Mouse (Mus musculus) kidney, adult 9 months (tissue): Measurements from ENCODE around the gene Enam.

Experiments
- DNase-seq: peaks from one replicate; pipeline ENCODE4 v3.0.0; 2022

The Enam gene

DNA sequence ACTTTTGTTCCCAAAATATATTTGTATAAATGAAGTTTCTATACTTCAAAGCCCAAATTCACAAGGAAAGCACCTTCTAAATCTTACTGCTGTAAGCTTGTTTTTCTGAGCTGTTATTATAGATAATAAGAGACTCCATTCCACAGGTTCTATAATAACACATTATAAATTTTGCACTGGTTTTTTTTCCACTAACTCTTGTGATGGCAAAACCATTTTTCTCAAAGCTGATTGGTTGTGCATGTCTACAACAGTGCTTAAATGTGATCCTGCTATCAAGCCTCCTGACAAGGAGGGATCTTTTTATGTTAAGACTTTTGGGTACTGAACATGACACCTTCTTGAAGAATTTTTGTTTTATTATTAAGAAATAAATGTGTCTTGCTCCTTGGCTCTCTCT is at the start of gene Enam:
Gene Enam (plus strand): TSS at position 301 of the 400 bp plus-strand sequence.
- DNase-seq = no peak

DNA sequence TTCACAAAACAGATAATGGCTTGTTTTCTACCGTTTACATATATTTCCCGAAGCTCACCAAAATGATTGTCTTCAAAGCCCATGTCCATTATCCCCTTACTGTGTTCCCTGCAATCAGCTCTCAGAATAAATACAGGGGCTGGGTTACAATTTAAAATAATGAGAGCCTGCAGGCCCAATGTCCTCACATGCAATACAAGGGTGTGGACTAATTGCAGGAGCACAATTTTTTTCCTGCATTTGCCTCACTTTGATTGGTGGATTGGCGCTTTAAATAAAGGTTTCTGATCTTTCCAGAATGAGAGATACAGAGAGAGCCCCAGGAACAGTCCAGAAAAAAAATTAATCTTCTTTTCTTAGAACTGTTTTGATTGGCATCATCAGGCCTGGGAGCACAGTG is 32.1 kb upstream of the Enam start, which contains the start of gene Ambn:
Gene Ambn (plus strand): TSS at position 301 of the 400 bp plus-strand sequence.
- no peak for DNase-seq

DNA sequence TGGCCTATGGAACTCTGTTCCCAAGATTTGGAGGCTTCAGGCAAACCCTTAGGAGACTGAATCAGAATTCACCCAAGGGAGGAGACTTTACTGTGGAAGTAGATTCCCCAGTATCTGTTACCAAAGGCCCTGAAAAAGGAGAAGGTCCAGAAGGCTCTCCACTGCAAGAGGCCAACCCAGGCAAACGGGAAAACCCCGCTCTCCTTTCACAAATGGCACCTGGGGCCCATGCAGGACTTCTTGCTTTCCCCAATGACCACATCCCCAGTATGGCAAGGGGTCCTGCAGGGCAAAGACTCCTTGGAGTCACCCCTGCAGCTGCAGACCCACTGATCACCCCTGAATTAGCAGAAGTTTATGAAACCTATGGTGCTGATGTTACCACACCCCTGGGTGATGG is 20.3 kb upstream of the Enam start:
- no peak for DNase-seq

DNA sequence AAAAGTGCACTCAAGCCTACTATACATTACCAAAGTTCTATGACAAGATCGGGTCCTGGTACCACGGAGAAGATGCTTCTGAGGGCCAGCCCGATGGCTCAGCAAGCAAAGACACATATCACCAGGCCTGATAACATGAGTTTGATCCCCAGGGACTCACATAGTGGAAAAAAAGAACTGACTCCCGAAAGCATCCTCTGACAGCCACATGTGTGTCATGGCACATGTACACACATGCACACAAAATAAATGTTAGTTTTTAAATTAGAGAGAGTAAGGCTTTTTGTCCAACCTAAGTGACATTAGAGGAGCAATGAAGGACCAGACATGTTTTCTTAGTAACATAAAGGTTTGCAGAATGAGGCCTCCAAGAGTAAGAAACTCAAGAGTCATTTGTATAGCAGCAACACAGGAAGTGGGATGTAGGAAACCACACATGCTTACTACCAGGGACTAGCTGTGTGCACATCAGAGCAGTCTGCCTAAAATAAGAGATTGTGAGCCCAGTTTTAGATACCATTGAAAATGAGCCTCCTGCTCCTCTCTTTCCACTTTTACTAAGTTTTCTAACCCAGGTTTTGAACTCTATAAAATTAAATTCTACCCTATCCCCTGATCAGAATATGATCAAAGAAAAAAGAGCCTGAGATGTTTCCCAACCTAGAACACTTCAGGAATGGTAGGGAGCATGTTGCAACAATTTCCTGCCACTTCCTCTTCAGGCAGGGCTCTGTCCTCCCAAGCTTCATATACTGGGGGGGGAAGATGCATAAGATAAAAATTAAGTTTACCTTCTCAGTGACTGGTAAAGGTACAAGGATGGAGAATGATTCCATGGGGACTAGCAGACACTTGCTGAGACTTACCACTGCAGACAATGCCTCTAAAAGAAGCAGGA is 18.7 kb upstream of the Enam start:
- DNase-seq = no peak

DNA sequence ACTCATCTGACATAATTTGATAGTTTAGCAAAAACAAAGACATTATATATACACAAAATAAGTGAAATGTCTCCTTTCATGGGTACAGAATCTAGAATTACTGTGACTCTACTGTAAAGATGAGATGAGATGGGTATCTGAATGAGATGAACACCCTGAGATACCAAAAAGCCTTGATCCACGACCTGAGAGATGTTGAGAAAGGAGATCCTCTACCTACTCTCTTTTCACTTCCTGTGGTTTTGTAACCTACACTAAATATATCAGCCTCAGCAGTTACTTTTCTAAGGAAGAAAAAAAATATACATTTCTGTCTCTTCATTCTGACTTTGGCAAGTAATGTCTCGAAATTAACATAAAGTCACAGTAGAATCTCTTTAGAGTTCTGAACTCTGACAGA is 1.2 kb downstream of the Enam start:
- DNase-seq = no peak

DNA sequence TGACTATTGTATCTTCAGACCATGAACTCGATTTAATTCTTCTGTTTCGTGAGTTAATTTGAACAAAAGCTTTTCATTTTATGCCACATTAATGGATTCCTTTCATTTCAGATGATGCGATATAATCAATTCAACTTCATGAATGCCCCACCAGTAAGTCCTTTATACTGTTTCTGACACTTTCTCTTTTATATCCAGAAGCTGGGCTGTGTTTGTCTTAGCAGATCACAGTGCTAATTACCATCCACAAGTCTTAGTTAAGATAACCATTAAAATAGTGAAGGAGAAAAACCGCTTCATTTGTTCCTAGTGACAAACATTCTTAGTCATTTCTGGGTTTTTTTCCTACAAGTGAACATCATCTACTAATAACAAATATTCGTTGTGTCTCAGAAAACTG is 3.3 kb downstream of the Enam start:
- no peak for DNase-seq

DNA sequence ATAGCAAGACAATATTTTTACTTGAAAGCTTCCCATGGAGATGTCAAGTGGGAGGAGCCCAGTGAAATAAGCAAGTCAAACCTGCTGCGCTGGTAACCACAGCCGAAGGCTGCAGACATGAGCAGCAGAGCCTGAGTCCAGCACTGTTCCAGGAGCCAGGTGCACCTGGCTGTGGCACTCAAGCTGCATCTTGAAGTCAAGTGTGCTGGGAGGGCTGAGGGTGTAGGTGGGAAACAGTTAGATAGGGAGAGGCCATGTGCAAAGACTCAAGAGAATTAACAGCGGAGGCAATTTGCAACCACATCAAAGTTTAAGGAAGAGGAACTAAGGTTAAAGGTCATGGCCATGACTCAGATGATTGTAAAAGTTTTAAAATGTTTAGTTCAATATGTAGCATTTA is 12.0 kb downstream of the Enam start:
- DNase-seq = no peak

DNA sequence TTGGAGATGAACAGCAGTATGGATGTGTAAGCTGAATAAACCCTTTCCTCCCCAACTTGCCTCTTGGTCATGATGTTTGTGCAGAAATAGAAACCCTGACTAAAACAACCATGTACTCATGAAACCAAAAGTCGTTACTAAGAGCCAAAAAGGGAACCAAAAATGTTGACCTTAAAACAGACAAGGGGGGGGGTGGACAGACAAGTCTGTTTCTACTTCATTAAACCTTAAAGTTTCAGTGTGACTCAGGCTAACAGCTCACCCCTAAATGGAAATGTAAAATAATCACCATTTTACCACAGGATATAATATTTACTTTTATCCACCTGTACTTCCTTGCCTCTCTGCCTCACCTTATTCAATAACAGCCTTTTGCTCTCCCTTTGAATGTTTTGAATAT is 20.8 kb downstream of the Enam start:
- no peak for DNase-seq

DNA sequence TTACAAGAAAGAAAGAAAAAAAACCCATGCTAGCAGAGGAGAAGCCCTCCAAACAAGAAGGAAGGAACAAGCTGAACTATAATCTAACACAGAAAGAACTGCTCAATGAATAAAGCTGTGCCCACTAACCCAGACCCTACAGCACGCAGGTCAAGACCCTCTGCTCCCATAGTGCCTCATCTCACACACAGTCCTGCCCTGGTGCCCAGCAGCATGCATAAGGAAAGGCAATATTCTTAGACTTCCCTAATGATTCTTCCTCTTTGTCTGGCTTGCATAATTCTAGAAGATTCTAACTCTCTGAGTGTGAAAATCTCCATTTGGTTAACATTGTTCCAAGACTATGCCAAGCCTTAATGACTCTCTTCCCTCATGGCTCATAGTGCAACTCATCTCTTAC is 21.2 kb downstream of the Enam start:
- no peak for DNase-seq

DNA sequence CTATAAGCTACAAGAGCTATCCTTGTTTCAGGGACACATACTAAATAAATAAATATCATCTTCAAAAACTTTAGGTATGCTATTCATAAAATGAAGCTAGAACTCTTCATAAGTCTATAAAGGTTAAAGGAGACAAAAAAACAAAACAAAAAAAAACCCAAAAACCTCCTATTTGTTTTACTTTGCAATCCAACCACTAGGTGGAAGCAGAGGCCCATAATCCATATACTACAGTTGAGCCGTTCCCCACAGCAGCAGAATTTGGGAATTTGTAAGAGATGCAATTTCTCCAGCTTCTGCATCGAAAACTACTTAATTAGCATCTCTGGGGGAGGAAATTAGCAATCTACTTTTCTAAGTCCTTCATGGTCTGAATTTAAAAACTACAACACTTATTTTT is 31.5 kb downstream of the Enam start:
- DNase-seq = peak; percentile 52

DNA sequence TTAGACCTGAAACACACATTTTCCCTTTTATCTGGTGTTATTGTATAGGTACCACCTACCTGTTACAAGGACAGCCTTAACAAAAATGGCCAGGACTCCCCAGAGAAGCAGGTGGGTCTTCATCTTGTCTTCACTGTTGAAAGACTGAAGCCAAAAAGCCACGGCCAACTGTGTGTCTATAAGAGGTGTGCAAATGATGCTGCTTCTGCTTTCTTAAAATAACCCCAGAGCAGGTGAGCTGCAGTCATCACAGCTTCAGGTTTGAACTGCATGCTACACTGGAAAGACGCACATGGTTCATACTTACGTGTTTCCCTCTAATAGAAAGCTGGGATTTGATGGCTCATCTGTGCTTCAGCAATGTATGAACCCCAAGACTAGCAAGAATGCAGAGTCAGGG is 39.9 kb downstream of the Enam start, which contains the start of gene Jchain:
Gene Jchain (minus strand): TSS at position 235 of the 400 bp plus-strand sequence.
- no peak for DNase-seq

DNA sequence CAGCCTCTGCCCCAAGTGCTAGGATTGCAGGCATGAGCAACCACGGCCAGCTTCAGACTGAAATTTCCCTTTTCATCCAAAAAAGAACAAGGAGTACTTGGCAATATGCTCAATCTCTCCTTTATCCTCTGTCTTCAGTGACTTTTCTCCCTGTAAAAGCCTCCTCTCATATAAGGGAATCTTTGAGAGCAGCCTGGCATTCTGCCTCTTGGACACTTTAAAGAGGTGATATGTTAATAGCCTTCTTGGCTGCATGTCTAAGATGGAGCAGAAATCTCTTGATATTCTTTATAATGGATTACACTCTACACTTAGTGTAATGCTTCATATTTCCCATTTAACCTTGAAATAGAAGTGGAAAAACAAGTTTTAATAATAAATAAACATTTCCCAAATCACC is 43.1 kb downstream of the Enam start:
- no peak for DNase-seq

DNA sequence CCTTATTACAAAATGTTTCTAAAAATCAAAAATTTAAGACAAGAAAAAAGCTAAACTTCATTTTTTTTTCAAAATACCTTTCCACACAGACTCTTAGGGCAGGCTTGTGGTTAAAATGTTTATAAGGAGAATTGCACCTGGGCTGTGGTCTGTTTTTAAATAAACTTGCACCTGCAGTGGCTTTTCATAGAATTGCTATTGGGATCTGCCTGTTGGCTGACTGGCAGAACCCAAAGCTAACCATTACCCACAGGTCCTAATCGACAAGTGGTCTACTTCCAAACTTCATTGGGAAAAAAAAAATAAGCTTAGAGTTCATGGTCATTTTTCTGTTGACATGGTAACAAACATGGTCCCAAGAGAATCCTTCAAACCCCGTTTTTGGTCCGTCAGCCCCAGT is 46.9 kb downstream of the Enam start:
- no peak for DNase-seq

DNA sequence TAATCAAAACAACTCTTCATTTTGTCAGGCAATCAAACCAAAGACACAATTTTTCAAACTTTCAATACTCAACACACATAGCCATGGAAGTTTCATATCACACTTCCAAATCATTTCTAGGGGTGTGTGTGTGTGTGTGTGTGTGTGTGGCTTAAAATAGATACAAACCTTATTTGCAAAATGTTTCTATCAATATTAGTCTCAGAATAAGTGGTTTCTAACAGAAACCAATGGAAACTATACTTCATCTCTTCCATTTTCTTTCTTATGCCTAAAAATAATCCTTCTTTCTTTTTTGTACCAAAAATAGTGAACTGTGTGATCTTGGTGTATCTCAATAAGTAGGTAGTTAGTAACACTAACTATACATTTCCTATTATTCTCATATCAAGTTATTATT is 53.1 kb downstream of the Enam start:
- no peak for DNase-seq

DNA sequence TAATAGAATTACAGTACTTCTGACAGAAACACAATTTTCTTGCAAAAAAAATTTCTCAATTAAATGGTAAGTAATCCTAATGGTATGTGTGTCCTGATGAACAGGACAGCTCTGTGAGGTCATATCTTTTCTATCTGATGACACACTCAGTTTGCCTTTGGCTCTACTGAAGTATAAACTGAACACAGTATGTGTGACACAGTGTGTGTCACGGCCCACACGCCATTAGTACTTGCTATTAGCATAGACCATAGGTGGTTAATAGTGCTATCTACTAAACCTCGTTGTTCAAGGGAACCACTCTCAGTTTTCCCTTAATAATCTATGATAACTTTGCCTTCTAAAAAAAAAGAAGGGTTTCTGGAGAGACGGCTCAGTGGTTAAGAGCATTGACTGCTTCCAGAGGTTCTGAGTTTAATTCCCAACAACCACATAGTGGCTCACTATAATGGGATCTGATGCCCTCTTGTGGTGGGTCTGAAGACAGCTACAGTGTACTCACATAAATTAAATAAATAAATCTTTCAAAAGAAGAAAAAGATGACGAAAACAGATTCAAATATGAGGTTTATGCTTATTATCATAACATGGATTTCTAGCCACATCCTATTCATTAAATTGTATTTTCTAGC is 55.0 kb downstream of the Enam start:
- DNase-seq = peak; percentile 66

DNA sequence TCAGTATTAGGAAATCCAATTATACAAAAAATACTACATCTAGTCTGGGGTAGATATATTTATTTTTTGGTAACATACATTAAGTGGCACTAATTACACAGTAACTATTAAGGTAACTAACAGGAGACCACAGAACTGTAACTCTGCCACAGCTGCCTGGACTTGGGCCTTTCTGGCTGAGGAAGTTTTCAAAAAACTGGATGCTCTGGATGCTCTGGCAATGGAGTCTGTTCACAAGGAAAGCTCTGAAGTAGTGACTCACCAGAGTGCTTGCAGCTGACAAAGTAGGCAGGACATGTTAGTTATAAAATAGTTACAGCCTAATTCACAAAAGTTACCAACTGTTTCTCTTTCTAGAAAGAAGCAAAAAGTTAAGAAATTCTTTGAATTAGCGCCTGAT is 56.6 kb downstream of the Enam start:
- peak; percentile 49 for DNase-seq

DNA sequence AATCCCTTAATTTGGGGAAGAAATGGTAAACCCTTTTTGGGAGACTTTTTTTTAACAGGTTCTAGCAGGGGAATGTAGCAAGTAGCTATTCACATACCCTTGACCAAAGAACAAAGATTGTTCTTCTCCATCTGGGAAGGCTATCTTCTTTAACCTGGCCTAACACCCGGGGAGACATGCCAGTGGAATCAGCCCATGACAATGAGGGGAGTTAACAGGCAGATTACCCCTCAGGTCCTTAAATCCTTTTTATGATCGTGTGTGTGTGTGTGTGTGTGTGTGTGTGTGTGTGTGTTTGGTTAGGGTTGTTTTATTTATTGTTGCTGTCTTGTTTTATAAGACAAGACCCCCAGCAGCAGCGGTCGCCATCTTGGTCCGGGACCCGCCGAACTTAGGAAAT is 57.8 kb downstream of the Enam start:
- DNase-seq = no peak

DNA sequence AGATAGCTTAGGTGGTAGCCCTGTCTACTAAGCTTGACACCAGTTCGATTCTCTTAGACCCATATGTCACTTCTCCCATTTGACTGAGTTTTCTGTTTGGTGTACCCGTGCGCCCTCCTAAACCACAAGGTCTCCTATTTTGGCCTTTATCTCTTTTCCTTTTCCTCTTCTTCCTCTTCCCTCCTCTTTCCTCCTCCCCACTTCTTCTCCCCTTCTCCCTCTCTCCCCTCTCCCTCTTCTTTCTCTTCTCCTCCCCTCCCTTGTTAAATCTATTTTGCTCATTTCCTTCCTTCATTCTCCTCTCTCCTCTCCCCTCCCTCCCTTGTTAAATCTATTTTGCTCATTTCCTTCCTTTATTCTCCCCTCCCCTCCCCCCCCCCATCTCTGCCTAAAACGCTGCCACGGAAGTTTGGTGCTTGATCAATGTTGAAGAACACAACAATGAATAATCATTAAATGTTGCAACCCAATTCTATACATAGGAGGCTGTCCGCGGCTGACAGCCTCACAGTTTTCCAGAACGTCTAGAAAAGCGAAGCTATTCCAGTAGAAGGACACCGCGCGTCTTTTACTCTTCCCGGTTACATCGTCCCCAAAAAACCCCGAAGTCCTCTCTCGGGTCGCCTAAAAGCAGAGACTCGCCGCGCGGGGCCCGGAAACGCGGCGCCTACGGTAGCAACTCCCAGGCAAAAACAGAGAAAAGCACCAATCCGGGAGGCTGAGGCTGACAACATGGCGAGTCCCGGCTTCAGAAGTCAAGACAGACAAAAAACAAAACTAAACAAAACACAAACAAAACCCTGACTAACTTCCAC is 65.7 kb downstream of the Enam start:
- DNase-seq = no peak

DNA sequence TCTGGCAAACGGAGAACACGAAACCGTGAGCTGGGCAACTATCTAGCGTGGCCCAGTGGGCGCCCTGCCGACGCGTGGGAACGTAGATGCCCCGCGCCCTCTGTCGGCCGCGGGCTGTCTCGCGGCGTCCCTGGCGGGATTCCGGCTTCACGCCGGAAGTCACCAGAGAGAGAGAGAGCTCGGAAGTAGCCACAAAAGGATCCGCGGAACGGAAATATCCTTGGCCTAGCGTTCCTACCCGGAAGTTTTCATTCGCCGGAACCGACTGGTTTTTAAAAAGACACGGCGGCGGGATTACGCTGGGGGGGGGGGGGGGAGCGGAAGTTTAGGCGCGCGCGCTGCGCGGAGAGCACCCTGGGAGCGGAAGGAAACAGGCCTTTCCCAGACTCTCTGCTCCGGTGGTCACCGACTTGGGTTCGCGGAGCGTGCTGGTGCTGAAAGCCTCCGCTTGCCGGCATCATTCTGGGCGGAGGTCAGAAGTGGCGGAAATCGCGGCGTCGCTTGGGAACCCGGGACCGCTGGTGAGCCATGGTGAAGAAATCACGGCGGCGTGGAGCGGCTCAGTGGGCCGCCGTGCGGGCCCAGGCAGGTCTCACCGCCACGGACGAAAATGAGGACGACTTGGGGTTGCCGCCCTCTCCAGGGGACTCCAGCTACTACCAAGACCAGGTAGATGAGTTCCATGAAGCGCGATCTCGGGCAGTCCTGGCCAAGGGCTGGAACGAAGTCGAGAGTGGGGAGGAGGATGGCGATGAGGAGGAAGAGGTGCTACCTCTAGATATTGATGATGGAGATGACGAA is 66.5 kb downstream of the Enam start, which contains the start of gene Utp3:
Gene Utp3 (plus strand): TSS at position 377 of the 801 bp plus-strand sequence.
- DNase-seq = peak; percentile 97
